Comparison of ENCODE assay signal across 8 mouse cellular contexts in genomic region chr10:19711551-19712171, GRCm38 (mm10). TPM values are rescaled to one million over a fixed set of nuclear protein-coding genes. Genes with fewer than 3 reads are reported as not detected.
DNase-seq lines count a peak whose midpoint lies in the region; ATAC-seq and TF ChIP-seq lines count a peak whose summit lies in the region.

No protein-coding gene starts in this region.

- H3K9me3 ChIP-seq in heart, embryonic 16.5 days (replicated peaks; ENCODE audit: control insufficient read depth, low read length): no peaks in the 10 kb centered on the region
- H3K9me3 ChIP-seq in E14TG2a.4 (ENCODE audit: low read length): no peaks in the 10 kb centered on the region
- H3K9me3 ChIP-seq in liver, embryonic 12.5 days (replicated peaks): no peaks in the 10 kb centered on the region

- peak overlapping the region; percentile 97; the same call in 1 of the 2 replicates for H3K4me2 ChIP-seq in heart, embryonic 16.5 days (ENCODE audit: low read depth, low read length)
- H3K4me2 ChIP-seq in liver, embryonic 12.5 days: peak overlapping the region; percentile 83; the same call in 1 of the 2 replicates

- peak; percentile 43 for TF ChIP-seq CTCF in E14TG2a.4 (conservative IDR thresholded peaks at IDR 0.05; ENCODE audit: low read length)

- H3K27me3 ChIP-seq in heart, embryonic 16.5 days (ENCODE audit: control insufficient read depth, insufficient read depth, low read length): peaks cover 14% of the 10 kb centered on the region
- H3K27me3 ChIP-seq in E14TG2a.4 (ENCODE audit: insufficient read depth, low read length): peaks cover 44% of the 10 kb centered on the region
- H3K27me3 ChIP-seq in liver, embryonic 12.5 days (replicated peaks): peaks cover 17% of the 10 kb centered on the region; the same call in 1 of the 2 replicates

- no peak overlapping the region for H3K27ac ChIP-seq in heart, embryonic 16.5 days (ENCODE audit: low read length)
- no peak overlapping the region for H3K27ac ChIP-seq in liver, embryonic 12.5 days

- no peaks in the 10 kb centered on the region for H3K36me3 ChIP-seq in heart, embryonic 16.5 days (ENCODE audit: control insufficient read depth, insufficient read depth)
- H3K36me3 ChIP-seq in E14TG2a.4 (ENCODE audit: insufficient read depth, low read length): no peaks in the 10 kb centered on the region
- no peaks in the 10 kb centered on the region for H3K36me3 ChIP-seq in liver, embryonic 12.5 days

- H3K4me3 ChIP-seq in heart, embryonic 16.5 days (ENCODE audit: low read length): no peak overlapping the region
- H3K4me3 ChIP-seq in E14TG2a.4 (replicated peaks; ENCODE audit: low read length): no peak overlapping the region
- no peak overlapping the region for H3K4me3 ChIP-seq in liver, embryonic 12.5 days

- WGBS in heart, embryonic 16.5 days: 43% methylated on average over 7 of the region's 7 CpGs
- 45% methylated on average over 7 of the region's 7 CpGs for WGBS in liver, embryonic 12.5 days (ENCODE audit: insufficient replicate concordance)

- no peak for ATAC-seq in heart, embryonic 16.5 days (replicated peaks; ENCODE audit: extremely low read depth, insufficient read depth, low FRiP score)
- no peak for ATAC-seq in liver, embryonic 12.5 days
- ATAC-seq in monocyte, adult 5-6 weeks (replicated peaks; ENCODE audit: insufficient number of reproducible peaks, low FRiP score, low TSS enrichment, poor library complexity, severe bottlenecking): no peak

- no peak for DNase-seq in heart, adult 9 months (ENCODE audit: low spot score in 2 of 2)
- DNase-seq in ZHBTc4 (ENCODE audit: low read depth, low spot score): peak; percentile 57
- DNase-seq in urinary bladder, adult 18-20 months (ENCODE audit: low spot score in 2 of 2): no peak
- no peak for DNase-seq in urinary bladder, adult 2 months (ENCODE audit: low spot score)

- H3K4me1 ChIP-seq in heart, embryonic 16.5 days (ENCODE audit: control insufficient read depth, insufficient read depth, low read length): peaks cover 9% of the 10 kb centered on the region
- H3K4me1 ChIP-seq in E14TG2a.4 (replicated peaks; ENCODE audit: low read depth, low read length): peaks cover 20% of the 10 kb centered on the region
- H3K4me1 ChIP-seq in liver, embryonic 12.5 days: peaks cover 22% of the 10 kb centered on the region

- no peak overlapping the region for H3K9ac ChIP-seq in heart, embryonic 16.5 days (ENCODE audit: low read length)
- H3K9ac ChIP-seq in liver, embryonic 12.5 days: no peak overlapping the region

RNA-seq across cellular contexts. Expression of gene Il20ra, which starts 0.7 kb away (rescaled TPM):
- polyA plus RNA-seq in heart, embryonic 16.5 days (2015; fragmentation: Nextera tagmentation; extraction: Ambion mirVana): 0.12 and 0.21 TPM in 2 replicates
- 0.33 and 0.37 TPM in 2 replicates for polyA plus RNA-seq in liver, embryonic 12.5 days (2016; fragmentation: Nextera tagmentation; extraction: Ambion mirVana)
- 0.14 and 0.18 TPM in 2 replicates for polyA plus RNA-seq in urinary bladder, adult 2 months (2012; rRNA removed)
- total RNA-seq in monocyte, adult 5-6 weeks (2017): 0.49 to 1.3 TPM in 2 of 3 replicates, not detected in the other
